Mouse (Mus musculus) G1E (cell line): ENCODE measurements around the gene Arid5b.

ENCODE experiments used
- CTCF ChIP-seq: IDR thresholded peaks from 2 replicates; pipeline ENCODE4 v1.5.1; 2012; ENCODE audit warnings: low read depth, low read length, inconsistent platforms, mixed read lengths
- GATA1 ChIP-seq: IDR thresholded peaks from 2 replicates; pipeline ENCODE4 v1.6.1; 2012; ENCODE audit warnings: borderline replicate concordance, low read length, inconsistent platforms, mixed read lengths

GRCm38 (mm10) chr10:68061249-68061615, 217.3 kb downstream of the Arid5b start:
- no peak for TF ChIP-seq CTCF
- TF ChIP-seq GATA1, result no peak
